Mouse (Mus musculus) lung, embryonic 15.5 days (tissue): ENCODE measurements around the gene Ctdspl. TPM values are rescaled to one million over a fixed set of nuclear protein-coding genes. Genes with fewer than 3 reads are reported as not detected.

Experiments
- ATAC-seq: fragments of 200-750 bp; cut with Nextera tagmentation; 2 replicates; pipeline ENCODE4 v1.8.0; 2017; ENCODE audit warnings: moderate number of reproducible peaks, borderline replicate concordance; ENCODE audit not compliant: low FRiP score, low TSS enrichment; ENCODE audit errors: extremely low read depth
- H3K27ac ChIP-seq: fragments of 300-500 bp; sonication (generic); 2 replicates; pipeline ENCODE4 v1.5.1; 2015; ENCODE audit warnings: moderate library complexity, mild to moderate bottlenecking, inconsistent platforms
- H3K27me3 ChIP-seq: fragments of 300-500 bp; sonication (generic); 2 replicates; pipeline ENCODE4 v1.6.1; 2015; ENCODE audit warnings: inconsistent platforms
- H3K36me3 ChIP-seq: fragments of 300-500 bp; sonication (generic); 2 replicates; pipeline ENCODE4 v1.6.1; 2015; ENCODE audit warnings: inconsistent platforms
- H3K4me1 ChIP-seq: fragments of 300-500 bp; sonication (generic); 2 replicates; pipeline ENCODE4 v1.6.1; 2015; ENCODE audit warnings: inconsistent platforms
- H3K4me2 ChIP-seq: fragments of 300-500 bp; sonication (generic); 2 replicates; pipeline ENCODE4 v1.6.1; 2015; ENCODE audit warnings: inconsistent platforms, mild to moderate bottlenecking, moderate library complexity
- H3K4me3 ChIP-seq: fragments of 300-500 bp; sonication (generic); 2 replicates; pipeline ENCODE4 v1.5.1; 2015; ENCODE audit warnings: mild to moderate bottlenecking, inconsistent platforms
- H3K9ac ChIP-seq: fragments of 300-500 bp; sonication (generic); 2 replicates; pipeline ENCODE4 v1.6.1; 2015; ENCODE audit warnings: inconsistent platforms
- H3K9me3 ChIP-seq: fragments of 300-500 bp; sonication (generic); 2 replicates; pipeline ENCODE4 v1.6.1; 2016; ENCODE audit warnings: inconsistent platforms
- WGBS: fragments of 180-500 bp; shearing (Covaris S2); methylation state at CpG from one replicate; pipeline ENCODE4 v1.1.7; 2015; 5-methylcytosine and 5-hydroxymethylcytosine counted together
- polyA plus RNA-seq: library from polyadenylated mRNA; unstranded; fragments of >200 nt; fragmentation: Nextera tagmentation; extraction: Ambion mirVana; gene quantifications from 2 replicates; pipeline ENCODE4 v1.2.1, GENCODE M21; 2015

Ctdspl gene
- polyA plus RNA-seq, 1 experiment from 2014 or later: 22.2 TPM

DNA sequence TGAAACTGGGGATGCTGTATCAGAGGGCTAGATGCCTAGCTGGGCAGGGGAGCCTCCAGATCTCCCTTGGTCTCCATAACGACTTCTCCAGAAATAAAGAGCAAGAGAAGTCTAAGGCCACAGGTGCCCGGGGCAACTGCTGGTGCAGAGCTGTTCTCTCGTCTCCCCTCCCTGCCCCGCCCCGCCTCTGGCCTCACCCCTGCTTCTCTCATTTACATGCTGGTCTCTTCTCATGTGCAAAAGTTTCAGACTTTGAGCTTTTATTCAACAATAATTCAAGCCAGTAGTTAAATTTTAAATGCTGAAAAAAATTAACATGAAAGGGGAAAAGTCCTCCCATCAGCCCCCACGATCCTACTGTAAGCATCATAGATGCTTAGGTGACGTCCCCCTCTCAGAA lies 95.5 kb downstream of the Ctdspl start:
- no peaks in the 10 kb centered on the region for H3K9me3 ChIP-seq
- no peak overlapping the region for H3K27ac ChIP-seq
- no peak overlapping the region for H3K9ac ChIP-seq
- no peaks in the 10 kb centered on the region for H3K27me3 ChIP-seq
- WGBS: 76% methylated on average over 7 of the region's 7 CpGs
- no peak for ATAC-seq
- H3K4me3 ChIP-seq: no peak overlapping the region
- H3K4me2 ChIP-seq: no peak overlapping the region
- H3K4me1 ChIP-seq: peaks cover 16% of the 10 kb centered on the region
- H3K36me3 ChIP-seq: peaks cover 9% of the 10 kb centered on the region

DNA sequence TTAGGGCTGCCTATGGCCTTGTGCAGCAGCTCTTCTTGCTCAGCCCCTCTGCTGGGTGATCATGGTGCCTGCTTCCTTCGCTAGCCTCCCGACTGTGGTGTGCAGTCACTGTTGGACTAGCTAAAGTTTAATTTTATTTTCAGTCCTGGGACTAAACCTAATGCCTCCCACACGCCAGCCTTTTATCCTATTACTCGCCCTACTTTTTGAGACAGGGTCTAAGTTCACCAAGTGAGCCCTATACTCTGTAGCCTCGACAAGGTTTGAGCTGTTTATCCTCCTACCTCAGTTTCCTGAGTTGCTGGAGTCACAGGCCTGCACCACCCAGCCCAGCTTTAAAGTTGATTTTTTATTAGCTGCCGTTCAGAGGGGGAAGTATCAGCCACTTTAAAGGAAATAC lies 99.0 kb downstream of the Ctdspl start:
- ATAC-seq: no peak
- no peak overlapping the region for H3K9ac ChIP-seq
- H3K27me3 ChIP-seq: no peaks in the 10 kb centered on the region
- 63% methylated on average over 6 of the region's 6 CpGs for WGBS
- H3K4me1 ChIP-seq: peaks cover 22% of the 10 kb centered on the region
- H3K9me3 ChIP-seq: no peaks in the 10 kb centered on the region
- H3K4me3 ChIP-seq: no peak overlapping the region
- peak overlapping the region; percentile 66 for H3K27ac ChIP-seq
- no peak overlapping the region for H3K4me2 ChIP-seq
- 0 out of 2 replicates have a peak, but pooled peaks cover 6% of the 10 kb centered on the region for H3K36me3 ChIP-seq

DNA sequence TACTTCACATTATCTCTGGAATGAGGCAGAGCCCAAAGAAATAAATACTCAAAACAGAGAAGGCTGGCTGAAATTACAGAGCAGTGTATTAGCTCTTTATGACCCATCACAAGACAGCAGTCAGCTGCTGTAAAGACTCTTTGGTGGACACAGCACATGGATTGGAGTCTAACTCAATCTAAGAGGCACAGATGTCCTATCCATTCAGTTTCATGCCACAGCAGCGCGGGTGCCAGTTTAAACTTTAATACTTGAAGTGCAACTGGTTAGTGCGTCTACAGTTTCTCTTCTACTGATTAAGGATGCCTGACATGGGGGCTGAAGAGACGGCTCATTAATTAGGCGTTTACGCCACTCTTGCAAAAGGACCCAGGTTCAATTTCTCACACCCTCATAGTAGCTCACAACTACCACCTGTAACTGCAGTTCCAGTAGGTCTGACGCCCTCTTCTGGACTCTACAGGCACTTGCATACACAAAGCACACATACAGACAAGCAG lies 99.6 kb downstream of the Ctdspl start:
- Histone ChIP-seq H3K27ac (no peak overlapping the region), H3K9me3 (no peaks in the 10 kb centered on the region)
- 82% methylated on average over 7 of the region's 7 CpGs for WGBS

DNA sequence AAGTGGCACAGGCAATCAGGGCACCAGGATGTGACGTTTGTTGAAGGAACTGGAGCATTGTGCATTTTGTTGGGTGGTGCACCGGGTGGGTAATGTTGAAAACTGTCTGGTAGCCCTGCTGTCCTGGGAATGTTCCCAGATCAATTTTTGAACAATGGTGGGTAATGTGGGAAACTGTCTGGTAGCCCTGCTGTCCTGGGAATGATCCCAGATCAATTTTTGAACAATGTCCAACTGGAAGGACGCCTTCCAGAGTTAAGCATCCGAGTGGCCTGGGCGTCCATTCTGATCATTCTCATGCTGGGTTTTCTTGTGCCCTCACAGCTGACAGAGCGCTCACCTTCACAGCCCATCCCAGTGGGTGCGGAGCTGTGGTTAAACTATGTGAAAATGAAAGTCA lies 101.1 kb downstream of the Ctdspl start:
- Histone ChIP-seq H3K36me3 (peaks cover 6% of the 10 kb centered on the region; the same call in 1 of the 2 replicates), H3K27ac (no peak overlapping the region), H3K9ac (no peak overlapping the region), H3K4me3 (no peak overlapping the region), H3K9me3 (no peaks in the 10 kb centered on the region), H3K27me3 (no peaks in the 10 kb centered on the region), H3K4me1 (peaks cover 28% of the 10 kb centered on the region), H3K4me2 (no peak overlapping the region)
- ATAC-seq: no peak
- WGBS: 80% methylated on average over 7 of the region's 7 CpGs

More for the DNA sequence above, 99.6 kb downstream of the Ctdspl start:
- H3K4me1 ChIP-seq: peaks cover 22% of the 10 kb centered on the region
- no peaks in the 10 kb centered on the region for H3K27me3 ChIP-seq
- ATAC-seq: 0 out of 2 replicates have a peak, but pooled peaks have one; percentile 56
- no peak overlapping the region for H3K9ac ChIP-seq
- H3K4me3 ChIP-seq: no peak overlapping the region
- H3K4me2 ChIP-seq: no peak overlapping the region
- 0 out of 2 replicates have a peak, but pooled peaks cover 6% of the 10 kb centered on the region for H3K36me3 ChIP-seq

DNA sequence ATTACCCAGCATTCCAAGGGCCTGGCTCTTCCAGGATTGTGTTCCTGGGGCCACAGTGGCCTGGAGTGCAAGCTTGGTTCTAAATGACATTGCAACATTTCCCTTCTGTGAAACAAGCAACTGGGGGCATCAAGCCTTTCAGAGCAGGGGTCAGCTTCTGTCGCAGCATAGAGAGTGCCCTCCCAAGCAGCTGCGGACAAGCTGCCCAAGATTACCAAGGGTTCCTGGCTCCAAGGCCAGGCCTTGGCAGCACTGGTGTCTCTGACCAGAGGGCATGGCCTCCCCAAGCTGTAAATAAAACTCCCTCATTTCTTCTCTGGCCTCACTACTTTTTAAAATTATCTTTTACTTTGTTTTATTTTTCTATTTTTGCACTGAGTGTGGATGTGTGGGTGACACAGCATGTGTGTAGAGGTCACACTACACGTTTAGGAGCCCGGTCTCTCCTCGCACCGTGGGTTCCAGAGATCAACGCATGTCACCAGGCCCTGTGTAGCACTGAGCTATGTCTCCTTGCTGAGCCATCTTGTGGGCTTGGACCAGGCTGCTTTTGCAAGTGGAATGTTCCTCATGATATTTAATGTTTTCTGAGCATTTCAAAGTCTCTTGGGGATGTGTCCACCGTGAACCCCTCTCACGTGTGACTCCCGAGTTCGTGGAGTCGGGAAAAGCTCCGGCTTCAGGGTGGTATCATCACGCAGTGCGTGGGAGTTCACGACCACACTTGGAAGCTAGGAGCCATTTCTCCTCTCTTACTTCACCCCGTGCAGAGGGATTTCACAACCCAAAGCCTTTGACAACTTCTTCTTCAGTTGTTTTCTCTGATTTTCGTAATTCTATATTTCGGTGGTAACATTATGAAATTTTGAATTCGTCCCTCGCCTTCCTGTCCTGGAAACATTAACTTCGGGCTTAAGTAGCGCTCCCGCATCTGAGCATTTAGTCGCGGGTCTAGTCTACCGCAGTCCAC lies 102.3 kb downstream of the Ctdspl start:
- no peak for ATAC-seq
- 93% methylated on average over 27 of the region's 27 CpGs for WGBS
- Histone ChIP-seq H3K9ac (no peak overlapping the region), H3K27ac (no peak overlapping the region), H3K27me3 (no peaks in the 10 kb centered on the region), H3K4me2 (no peak overlapping the region), H3K9me3 (no peaks in the 10 kb centered on the region), H3K36me3 (peaks cover 10% of the 10 kb centered on the region; the same call in 1 of the 2 replicates), H3K4me3 (no peak overlapping the region), H3K4me1 (peaks cover 35% of the 10 kb centered on the region)

DNA sequence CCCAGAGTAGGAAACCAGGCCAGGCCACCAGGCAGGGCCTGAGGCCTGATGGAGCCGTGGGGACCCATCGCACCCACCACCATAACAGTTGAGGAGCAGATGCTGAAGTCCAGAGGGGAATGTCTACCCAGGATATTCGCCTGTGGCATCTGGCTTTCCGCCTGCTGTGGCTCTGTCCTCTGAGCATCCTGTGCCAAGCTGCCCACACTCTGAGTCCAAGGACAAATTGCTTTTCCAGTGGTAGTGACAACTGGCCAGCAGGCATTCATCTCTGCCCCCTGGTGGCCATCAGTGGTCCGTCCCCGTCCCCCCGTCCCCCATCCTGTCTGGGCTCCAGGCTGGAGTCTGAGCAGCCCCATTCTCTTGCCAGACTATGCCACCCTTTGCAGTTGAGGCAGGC lies 103.3 kb downstream of the Ctdspl start:
- WGBS: 54% methylated on average over 7 of the region's 7 CpGs

DNA sequence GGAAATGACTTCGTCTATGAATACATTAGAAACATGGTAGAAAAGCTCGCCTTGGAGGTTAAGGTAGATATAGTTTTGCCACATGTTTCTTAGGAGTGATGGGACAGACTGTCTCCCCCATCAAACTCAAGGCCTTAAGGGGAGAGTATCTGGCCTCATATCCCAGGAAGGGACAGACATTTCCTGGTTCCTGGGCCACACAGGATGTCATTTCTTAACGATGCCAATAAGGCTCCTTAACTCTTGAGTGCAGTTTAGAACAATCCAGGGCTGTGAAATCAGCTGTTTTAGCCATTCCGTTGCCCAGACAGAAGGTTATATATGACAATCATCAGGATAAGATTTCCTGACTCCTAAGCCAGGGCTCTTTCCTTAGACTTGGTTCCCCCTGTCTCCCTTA lies 104.8 kb downstream of the Ctdspl start:
- Histone ChIP-seq H3K27ac (no peak overlapping the region), H3K27me3 (no peaks in the 10 kb centered on the region), H3K9ac (no peak overlapping the region), H3K9me3 (no peaks in the 10 kb centered on the region), H3K36me3 (peaks cover 28% of the 10 kb centered on the region; the same call in 1 of the 2 replicates), H3K4me2 (no peak overlapping the region), H3K4me1 (peaks cover 25% of the 10 kb centered on the region), H3K4me3 (no peak overlapping the region)
- 82% methylated on average over 4 of the region's 4 CpGs for WGBS
- no peak for ATAC-seq

More for the DNA sequence above, 103.3 kb downstream of the Ctdspl start:
- Histone ChIP-seq H3K4me3 (no peak overlapping the region), H3K4me2 (no peak overlapping the region), H3K9me3 (no peaks in the 10 kb centered on the region), H3K27ac (no peak overlapping the region), H3K27me3 (no peaks in the 10 kb centered on the region), H3K9ac (no peak overlapping the region), H3K36me3 (peaks cover 20% of the 10 kb centered on the region; the same call in 1 of the 2 replicates), H3K4me1 (peaks cover 32% of the 10 kb centered on the region)
- ATAC-seq: no peak

DNA sequence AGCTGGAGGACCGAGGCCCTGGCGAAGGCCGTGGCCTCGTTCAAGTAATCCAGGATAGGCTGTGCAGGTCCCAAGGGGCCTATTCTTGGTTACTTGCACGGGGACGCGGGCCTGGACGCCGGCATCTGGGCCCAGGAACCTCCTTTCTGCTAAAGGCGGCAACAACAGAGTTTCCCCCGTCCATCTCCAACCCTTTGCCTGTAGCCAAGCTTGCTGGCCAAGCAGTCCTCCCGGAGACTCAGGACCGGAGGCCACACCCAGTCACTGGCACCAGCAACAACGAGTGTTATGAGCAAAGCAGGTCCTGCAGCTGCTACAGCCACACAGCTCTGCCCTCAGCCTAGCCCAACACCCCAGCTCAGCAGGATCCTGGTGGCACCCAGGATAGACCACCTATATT lies 105.5 kb downstream of the Ctdspl start:
- 80% methylated on average over 14 of the region's 14 CpGs for WGBS
- no peak for ATAC-seq
- no peak overlapping the region; the same call in 1 of the 2 replicates for H3K27ac ChIP-seq

DNA sequence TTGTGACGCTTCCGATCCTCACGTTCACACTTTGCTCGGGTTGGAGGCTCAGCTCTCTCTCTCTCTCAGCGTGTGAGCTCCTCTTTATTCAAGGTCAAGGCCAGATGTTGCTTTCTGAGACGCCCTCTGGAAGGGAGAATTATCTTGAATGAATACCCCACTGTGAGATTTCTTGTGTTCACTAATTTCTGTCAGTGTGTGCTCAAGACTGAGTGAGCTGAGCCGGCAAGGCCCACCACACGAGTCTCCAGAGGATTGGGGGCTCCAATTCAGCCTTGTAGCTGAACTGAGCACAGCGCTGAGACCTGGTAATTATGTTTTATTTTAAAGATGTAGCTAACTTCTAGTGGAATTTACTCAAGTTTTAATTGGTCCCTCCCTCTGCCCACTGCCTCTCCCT lies 106.3 kb downstream of the Ctdspl start:
- no peak overlapping the region for H3K4me2 ChIP-seq
- H3K27me3 ChIP-seq: no peaks in the 10 kb centered on the region
- ATAC-seq: no peak
- H3K9me3 ChIP-seq: no peaks in the 10 kb centered on the region
- WGBS: 65% methylated on average over 9 of the region's 9 CpGs
- no peak overlapping the region for H3K9ac ChIP-seq
- H3K27ac ChIP-seq: peak overlapping the region; percentile 12; the same call in 1 of the 2 replicates
- H3K4me1 ChIP-seq: peaks cover 29% of the 10 kb centered on the region
- H3K36me3 ChIP-seq: peaks cover 25% of the 10 kb centered on the region; the same call in 1 of the 2 replicates
- H3K4me3 ChIP-seq: no peak overlapping the region

More for the DNA sequence above, 105.5 kb downstream of the Ctdspl start:
- Histone ChIP-seq H3K27me3 (no peaks in the 10 kb centered on the region), H3K4me3 (no peak overlapping the region), H3K4me2 (no peak overlapping the region), H3K4me1 (peaks cover 28% of the 10 kb centered on the region), H3K9me3 (no peaks in the 10 kb centered on the region), H3K9ac (no peak overlapping the region), H3K36me3 (peaks cover 29% of the 10 kb centered on the region; the same call in 1 of the 2 replicates)

DNA sequence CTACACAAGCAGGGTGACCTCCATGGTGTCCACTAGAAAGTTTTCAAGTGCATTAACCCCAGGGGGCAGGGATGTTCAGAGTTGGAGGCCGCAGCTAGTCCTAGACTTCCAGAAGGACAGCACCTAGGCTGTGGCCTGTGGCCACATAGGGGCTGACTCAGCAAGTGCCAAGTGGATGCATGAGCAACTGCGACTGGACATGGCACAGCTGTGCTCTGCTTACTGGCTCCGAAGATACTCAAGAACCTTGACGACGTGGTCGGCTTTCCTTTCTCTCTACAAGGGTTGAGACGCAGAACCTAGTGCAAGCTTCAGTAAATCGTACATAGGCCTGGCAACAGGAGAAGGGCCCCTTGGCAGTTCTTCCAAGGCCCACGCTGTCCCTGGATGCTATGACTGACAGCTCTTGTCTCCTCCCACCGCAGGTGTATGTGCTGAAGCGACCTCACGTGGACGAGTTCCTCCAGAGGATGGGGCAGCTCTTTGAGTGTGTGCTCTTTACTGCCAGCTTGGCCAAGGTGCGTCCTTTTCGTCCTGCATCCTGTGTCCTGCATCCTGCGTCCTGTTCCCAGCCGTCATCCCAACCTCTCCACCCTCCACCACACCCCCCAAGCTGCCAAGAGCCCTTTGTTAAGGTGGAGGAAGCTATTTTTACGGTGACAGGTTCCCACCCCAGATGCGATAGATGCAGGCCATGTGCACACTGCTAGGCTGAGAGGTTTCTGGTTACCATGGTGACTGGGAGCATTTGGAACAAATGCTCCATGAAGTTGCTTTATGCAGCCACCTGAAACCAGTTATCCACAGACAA lies 107.1 kb downstream of the Ctdspl start:
- H3K27ac ChIP-seq: peak overlapping the region; percentile 12; the same call in 1 of the 2 replicates

DNA sequence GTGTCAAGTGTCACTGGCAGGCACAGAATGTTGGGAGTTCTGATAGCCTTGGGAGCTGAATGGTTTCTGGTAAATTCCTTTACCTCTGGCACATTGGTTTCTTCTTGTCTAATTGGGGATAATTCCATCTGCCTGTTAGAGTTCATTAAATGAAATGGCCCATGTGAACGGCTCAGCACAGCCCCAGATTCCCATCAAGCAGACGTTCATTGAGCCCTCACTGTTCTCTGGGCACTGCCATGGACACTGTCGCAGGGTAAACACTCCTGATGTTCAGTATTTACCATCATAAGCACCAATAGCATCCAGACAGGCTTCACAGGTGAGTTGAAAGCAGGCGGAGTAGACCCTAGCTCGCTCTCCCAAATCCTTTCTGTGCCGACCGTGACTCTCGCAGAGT lies 107.8 kb downstream of the Ctdspl start:
- H3K9me3 ChIP-seq: no peaks in the 10 kb centered on the region
- H3K4me2 ChIP-seq: no peak overlapping the region
- 81% methylated on average over 8 of the region's 8 CpGs for WGBS
- peaks cover 36% of the 10 kb centered on the region; the same call in 1 of the 2 replicates for H3K36me3 ChIP-seq
- H3K4me3 ChIP-seq: no peak overlapping the region
- peaks cover 29% of the 10 kb centered on the region for H3K4me1 ChIP-seq
- ATAC-seq: no peak
- H3K9ac ChIP-seq: no peak overlapping the region
- H3K27ac ChIP-seq: no peak overlapping the region
- no peaks in the 10 kb centered on the region for H3K27me3 ChIP-seq

More for the DNA sequence above, 107.1 kb downstream of the Ctdspl start:
- H3K4me2 ChIP-seq: no peak overlapping the region
- H3K27me3 ChIP-seq: no peaks in the 10 kb centered on the region
- H3K36me3 ChIP-seq: peaks cover 30% of the 10 kb centered on the region; the same call in 1 of the 2 replicates
- ATAC-seq: no peak
- no peak overlapping the region for H3K9ac ChIP-seq
- H3K9me3 ChIP-seq: no peaks in the 10 kb centered on the region
- H3K4me3 ChIP-seq: no peak overlapping the region
- WGBS: 67% methylated on average over 19 of the region's 19 CpGs
- H3K4me1 ChIP-seq: peaks cover 29% of the 10 kb centered on the region
